Mouse (Mus musculus) small intestine, adult 2 months (tissue): ENCODE measurements around the gene Tymp.

Source experiments
- CTCF ChIP-seq: fragments of 200-500 bp; IDR thresholded peaks from 2 replicates; pipeline ENCODE4 v1.5.1; 2012; ENCODE audit warnings: low read depth, mild to moderate bottlenecking, control low read depth, inconsistent platforms, low read length, moderate library complexity, mixed read lengths; ENCODE audit not compliant: insufficient replicate concordance, insufficient read length; ENCODE audit errors: extremely low read depth
- POLR2A ChIP-seq: fragments of 200-500 bp; IDR thresholded peaks from 2 replicates; pipeline ENCODE4 v1.6.1; 2012; ENCODE audit warnings: low read depth, mild to moderate bottlenecking, control low read depth, inconsistent platforms, low read length, moderate library complexity

GRCm38 (mm10) chr15:89373762-89374248, 3.0 kb downstream of the Tymp start, which contains the start of gene Sco2:
- TF ChIP-seq CTCF = peak; percentile 88
- peak; percentile 58 for TF ChIP-seq POLR2A
